Mouse (Mus musculus) midbrain, embryonic 13.5 days (tissue): ENCODE results near the gene Nkx2-1. TPM values are rescaled to one million over a fixed set of nuclear protein-coding genes. Genes with fewer than 3 reads are reported as not detected.
"Not testable (repeated sequence)": the region's sequence is repeated elsewhere in the genome, so short reads cannot be mapped to it uniquely, and the experiment has no call there.

ENCODE experiments used
- ATAC-seq: fragments of 200-750 bp; cut with Nextera tagmentation; 2 replicates; pipeline ENCODE4 v1.8.0; 2017; ENCODE audit warnings: mild to moderate bottlenecking, moderate TSS enrichment, moderate library complexity
- H3K27ac ChIP-seq: fragments of 300-500 bp; sonication (generic); 2 replicates; pipeline ENCODE4 v1.5.1; 2015; ENCODE audit warnings: inconsistent platforms, mild to moderate bottlenecking, moderate library complexity
- H3K27me3 ChIP-seq: fragments of 300-500 bp; sonication (generic); 2 replicates; pipeline ENCODE4 v1.6.1; 2015; ENCODE audit warnings: mild to moderate bottlenecking, inconsistent platforms
- H3K36me3 ChIP-seq: fragments of 300-500 bp; sonication (generic); 2 replicates; pipeline ENCODE4 v1.6.1; 2015; ENCODE audit warnings: mild to moderate bottlenecking, inconsistent platforms
- H3K4me1 ChIP-seq: fragments of 300-500 bp; sonication (generic); replicated peaks from 2 replicates; pipeline ENCODE4 v1.6.1; 2015; ENCODE audit warnings: inconsistent platforms
- H3K4me2 ChIP-seq: fragments of 300-500 bp; sonication (generic); replicated peaks from 2 replicates; pipeline ENCODE4 v1.6.1; 2015; ENCODE audit warnings: moderate library complexity, mild to moderate bottlenecking, inconsistent platforms
- H3K4me3 ChIP-seq: fragments of 300-500 bp; sonication (generic); replicated peaks from 2 replicates; pipeline ENCODE4 v1.5.1; 2015; ENCODE audit warnings: mild to moderate bottlenecking, inconsistent platforms
- H3K9ac ChIP-seq: fragments of 300-500 bp; sonication (generic); replicated peaks from 2 replicates; pipeline ENCODE4 v1.6.1; 2015; ENCODE audit warnings: mild to moderate bottlenecking, inconsistent platforms
- H3K9me3 ChIP-seq: fragments of 300-500 bp; sonication (generic); 2 replicates; pipeline ENCODE4 v1.6.1; 2016; ENCODE audit warnings: mild to moderate bottlenecking, inconsistent platforms
- WGBS: fragments of 180-500 bp; shearing (Covaris S2); methylation state at CpG from one replicate; pipeline ENCODE4 v1.1.7; 2015; 5-methylcytosine and 5-hydroxymethylcytosine counted together
- polyA plus RNA-seq: library from polyadenylated mRNA; unstranded; fragments of >200 nt; fragmentation: Nextera tagmentation; extraction: Ambion mirVana; gene quantifications from 2 replicates; pipeline ENCODE4 v1.2.1, GENCODE M21; 2015

The Nkx2-1 gene
- polyA plus RNA-seq, 1 experiment from 2014 or later: 6.2 TPM

- peak overlapping the region; percentile 43 for H3K4me2 ChIP-seq
Measured at GRCm38 (mm10) chr12:56532986-56533495, 3.7 kb downstream of the Nkx2-1 start.

GRCm38 (mm10) chr12:56532142-56532541 lies 4.6 kb downstream of the Nkx2-1 start:
- no peak overlapping the region for H3K27ac ChIP-seq
- H3K9ac ChIP-seq: no peak overlapping the region
- no peak for ATAC-seq
- peaks cover 20% of the 10 kb centered on the region for H3K4me1 ChIP-seq
- peak overlapping the region; percentile 2 for H3K4me3 ChIP-seq
- peaks cover 94% of the 10 kb centered on the region for H3K27me3 ChIP-seq
- no peaks in the 10 kb centered on the region for H3K36me3 ChIP-seq
- H3K4me2 ChIP-seq: no peak overlapping the region
- no peaks in the 10 kb centered on the region for H3K9me3 ChIP-seq
- WGBS: 1% methylated on average over 4 of the region's 4 CpGs

More at GRCm38 (mm10) chr12:56532986-56533495, 3.7 kb downstream of the Nkx2-1 start:
- ATAC-seq: 0 out of 2 replicates have a peak, but pooled peaks have one; percentile 19
- H3K36me3 ChIP-seq: no peaks in the 10 kb centered on the region
- H3K27me3 ChIP-seq: peaks cover 94% of the 10 kb centered on the region
- 2% methylated on average over 50 of the region's 50 CpGs for WGBS
- peak overlapping the region; percentile 56 for H3K27ac ChIP-seq
- peak overlapping the region; percentile 64 for H3K9ac ChIP-seq
- H3K4me1 ChIP-seq: peaks cover 20% of the 10 kb centered on the region
- no peaks in the 10 kb centered on the region for H3K9me3 ChIP-seq
- H3K4me3 ChIP-seq: peak overlapping the region; percentile 37

- no peak for ATAC-seq
- Histone ChIP-seq H3K9me3 (no peaks in the 10 kb centered on the region), H3K4me1 (peaks cover 16% of the 10 kb centered on the region), H3K27me3 (peaks cover 94% of the 10 kb centered on the region), H3K36me3 (no peaks in the 10 kb centered on the region), H3K9ac (no peak overlapping the region), H3K4me3 (no peak overlapping the region), H3K4me2 (peak overlapping the region; percentile 23), H3K27ac (no peak overlapping the region)
- WGBS: 2% methylated on average over 3 of the region's 3 CpGs
Measured at GRCm38 (mm10) chr12:56531051-56531620, 5.6 kb downstream of the Nkx2-1 start.

- Histone ChIP-seq H3K4me3 (0 out of 2 replicates have a peak overlapping the region, but pooled peaks have one; percentile 22), H3K27ac (0 out of 2 replicates have a peak overlapping the region, but pooled peaks have one; percentile 7), H3K27me3 (peaks cover 94% of the 10 kb centered on the region), H3K9me3 (no peaks in the 10 kb centered on the region), H3K4me1 (peaks cover 14% of the 10 kb centered on the region), H3K36me3 (no peaks in the 10 kb centered on the region), H3K9ac (no peak overlapping the region), H3K4me2 (peak overlapping the region; percentile 23)
- 1% methylated on average over 3 of the region's 3 CpGs for WGBS
- ATAC-seq: no peak
Measured at GRCm38 (mm10) chr12:56529931-56530330, 6.8 kb downstream of the Nkx2-1 start.

GRCm38 (mm10) chr12:56528881-56529681 lies 7.6 kb downstream of the Nkx2-1 start:
- Histone ChIP-seq H3K4me3 (peak overlapping the region; percentile 22), H3K27me3 (peaks cover 94% of the 10 kb centered on the region), H3K27ac (0 out of 2 replicates have a peak overlapping the region, but pooled peaks have one; percentile 7), H3K4me1 (peaks cover 8% of the 10 kb centered on the region), H3K9me3 (no peaks in the 10 kb centered on the region), H3K9ac (0 out of 2 replicates have a peak overlapping the region, but pooled peaks have one; percentile 50), H3K36me3 (no peaks in the 10 kb centered on the region), H3K4me2 (peak overlapping the region; percentile 5; the same call in 1 of the 2 replicates)
- WGBS: under 1% methylated on average over 36 of the region's 36 CpGs
- ATAC-seq: no peak

GRCm38 (mm10) chr12:56528034-56528570 lies 8.6 kb downstream of the Nkx2-1 start:
- Histone ChIP-seq H3K9me3 (no peaks in the 10 kb centered on the region), H3K36me3 (no peaks in the 10 kb centered on the region), H3K4me1 (peaks cover 3% of the 10 kb centered on the region), H3K4me2 (0 out of 2 replicates have a peak overlapping the region, but pooled peaks have one; percentile 19), H3K27me3 (peaks cover 94% of the 10 kb centered on the region), H3K27ac (no peak overlapping the region), H3K4me3 (peak overlapping the region; percentile 22), H3K9ac (0 out of 2 replicates have a peak overlapping the region, but pooled peaks have one; percentile 10)
- WGBS: 3% methylated on average over 8 of the region's 8 CpGs
- no peak for ATAC-seq

GRCm38 (mm10) chr12:56527071-56527470 lies 9.6 kb downstream of the Nkx2-1 start:
- ATAC-seq: no peak
- no peak overlapping the region for H3K4me3 ChIP-seq
- H3K4me2 ChIP-seq: peak overlapping the region; percentile 15; the same call in 1 of the 2 replicates
- H3K9ac ChIP-seq: no peak overlapping the region
- 21% methylated on average over 4 of the region's 4 CpGs for WGBS
- no peaks in the 10 kb centered on the region for H3K9me3 ChIP-seq
- peaks cover 96% of the 10 kb centered on the region for H3K27me3 ChIP-seq
- H3K36me3 ChIP-seq: no peaks in the 10 kb centered on the region
- no peaks in the 10 kb centered on the region for H3K4me1 ChIP-seq
- H3K27ac ChIP-seq: no peak overlapping the region

- H3K4me2 ChIP-seq, H3K4me3 ChIP-seq, H3K36me3 ChIP-seq, H3K4me1 ChIP-seq, H3K9me3 ChIP-seq, H3K9ac ChIP-seq, H3K27ac ChIP-seq: not testable (repeated sequence)
- peak; percentile 87 for ATAC-seq
- 10% methylated on average over 10 of the region's 16 CpGs for WGBS
- peaks cover 94% of the 10 kb centered on the region for H3K27me3 ChIP-seq
Measured at GRCm38 (mm10) chr12:56525219-56525797, 11.4 kb downstream of the Nkx2-1 start.

GRCm38 (mm10) chr12:56524201-56524600 lies 12.5 kb downstream of the Nkx2-1 start:
- H3K36me3 ChIP-seq: no peaks in the 10 kb centered on the region
- H3K4me3 ChIP-seq: no peak overlapping the region
- H3K27ac ChIP-seq: no peak overlapping the region
- WGBS: 3% methylated on average over 14 of the region's 14 CpGs
- peaks cover 13% of the 10 kb centered on the region for H3K4me1 ChIP-seq
- H3K9me3 ChIP-seq: no peaks in the 10 kb centered on the region
- H3K9ac ChIP-seq: no peak overlapping the region
- no peak for ATAC-seq
- H3K27me3 ChIP-seq: peaks cover 94% of the 10 kb centered on the region
- peak overlapping the region; percentile 6; the same call in 1 of the 2 replicates for H3K4me2 ChIP-seq

GRCm38 (mm10) chr12:56522191-56522590 lies 14.5 kb downstream of the Nkx2-1 start:
- WGBS: 10% methylated on average over 4 of the region's 4 CpGs

GRCm38 (mm10) chr12:56521106-56521840 lies 15.4 kb downstream of the Nkx2-1 start:
- H3K36me3 ChIP-seq: no peaks in the 10 kb centered on the region
- 0 out of 2 replicates have a peak, but pooled peaks have one; percentile 49 for ATAC-seq
- H3K9ac ChIP-seq: no peak overlapping the region
- peak overlapping the region; percentile 20 for H3K4me3 ChIP-seq
- H3K27me3 ChIP-seq: peaks cover 91% of the 10 kb centered on the region
- WGBS: 2% methylated on average over 33 of the region's 33 CpGs
- H3K4me1 ChIP-seq: peaks cover 13% of the 10 kb centered on the region
- no peak overlapping the region for H3K27ac ChIP-seq
- H3K9me3 ChIP-seq: no peaks in the 10 kb centered on the region
- H3K4me2 ChIP-seq: peak overlapping the region; percentile 35

More at GRCm38 (mm10) chr12:56522191-56522590, 14.5 kb downstream of the Nkx2-1 start:
- ATAC-seq: no peak
- Histone ChIP-seq H3K9me3 (no peaks in the 10 kb centered on the region), H3K36me3 (no peaks in the 10 kb centered on the region), H3K4me3 (no peak overlapping the region), H3K27me3 (peaks cover 94% of the 10 kb centered on the region), H3K9ac (no peak overlapping the region), H3K4me1 (peaks cover 13% of the 10 kb centered on the region), H3K4me2 (no peak overlapping the region), H3K27ac (no peak overlapping the region)
